Mouse (Mus musculus) heart, postnatal 36 days (tissue): ENCODE measurements around the gene Zfp790. TPM values are rescaled to one million over a fixed set of nuclear protein-coding genes. Genes with fewer than 3 reads are reported as not detected.

Experiments used
- DNase-seq, 2 experiments: peaks; one replicate each; pipeline ENCODE4 v3.0.0; 2021 to 2022
- intact Hi-C: fragments of 180-260 bp; cut with DNase I; formaldehyde crosslinking; loops from one replicate; pipeline ENCODE4 v1.15.1; 2025
- total RNA-seq, 2 experiments: library from RNA; stranded (reverse); gene quantifications; 2 replicates each; pipeline ENCODE4 v1.2.3; 2021

The Zfp790 gene
- 10 to 100 TPM; 10.9 to 11.9 TPM for total RNA-seq

GRCm38 (mm10) chr7:29815910-29816429, at the start of gene Zfp790:
Zfp790 (plus strand) TSS chr7:29816114.
- intact Hi-C loops: loop anchor here (2.0 to 5.0 kb wide), 3 partner anchors 31 to 136 kb away; partner anchors contain the start of genes Zfp27 and Zfp74
- DNase-seq: peak; percentile 80 to 84

GRCm38 (mm10) chr7:29767058-29767686, 48.7 kb upstream of the Zfp790 start:
- peak; percentile 82 to 84 for DNase-seq

GRCm38 (mm10) chr7:29768090-29768900, 47.6 kb upstream of the Zfp790 start, which contains the start of gene Zfp84:
Zfp84 (plus strand) TSS chr7:29768552.
- intact Hi-C loops: loop anchor here (1.0 to 5.0 kb wide), 4 partner anchors 15 to 135 kb away; partner anchors contain the start of genes Zfp30 and Zfp940
- peak; percentile 83 to 88 for DNase-seq

More at GRCm38 (mm10) chr7:29767058-29767686, 48.7 kb upstream of the Zfp790 start:
- intact Hi-C loops: loop anchor here (5.0 kb wide), 1 partner anchor 85 kb away; the partner anchor contains the start of gene Zfp940

GRCm38 (mm10) chr7:29768980-29769379, 46.9 kb upstream of the Zfp790 start:
- DNase-seq: no peak
- intact Hi-C loops: loop anchor here (1.0 to 5.0 kb wide), 4 partner anchors 14 to 134 kb away; partner anchors contain the start of genes Zfp30 and Zfp940

GRCm38 (mm10) chr7:29773503-29773902, 42.4 kb upstream of the Zfp790 start:
- no peak for DNase-seq
- intact Hi-C loops: no loop called here

GRCm38 (mm10) chr7:29774371-29774770, 41.5 kb upstream of the Zfp790 start:
- intact Hi-C loops: no loop called here

GRCm38 (mm10) chr7:29776568-29776967, 39.3 kb upstream of the Zfp790 start:
- intact Hi-C loops: no loop called here

More at GRCm38 (mm10) chr7:29774371-29774770, 41.5 kb upstream of the Zfp790 start:
- DNase-seq: no peak

GRCm38 (mm10) chr7:29777372-29777771, 38.5 kb upstream of the Zfp790 start:
- intact Hi-C loops: no loop called here

More at GRCm38 (mm10) chr7:29776568-29776967, 39.3 kb upstream of the Zfp790 start:
- no peak for DNase-seq

GRCm38 (mm10) chr7:29783871-29784551, 31.9 kb upstream of the Zfp790 start, which contains the start of gene Zfp30:
Zfp30 (plus strand) TSS chr7:29783998.
- DNase-seq: peak; percentile 77 to 85
- intact Hi-C loops: loop anchor here (2.0 kb wide), 2 partner anchors 15 to 31 kb away; partner anchors contain the start of gene Zfp84

More at GRCm38 (mm10) chr7:29777372-29777771, 38.5 kb upstream of the Zfp790 start:
- DNase-seq: no peak

- DNase-seq: no peak
- intact Hi-C loops: loop anchor here (2.0 kb wide), 1 partner anchor 30 kb away; no protein-coding TSS in a partner anchor
These were observed 30.9 kb upstream of the Zfp790 start for GRCm38 (mm10) chr7:29785023-29785422.

- DNase-seq: no peak
- intact Hi-C loops: loop anchor here (2.0 kb wide), 1 partner anchor 29 kb away; no protein-coding TSS in a partner anchor
These were observed 30.0 kb upstream of the Zfp790 start for GRCm38 (mm10) chr7:29785888-29786287.

GRCm38 (mm10) chr7:29792906-29793305, 23.0 kb upstream of the Zfp790 start:
- intact Hi-C loops: no loop called here
- no peak for DNase-seq

- DNase-seq: no peak
- intact Hi-C loops: no loop called here
These were observed 8.9 kb upstream of the Zfp790 start for GRCm38 (mm10) chr7:29807046-29807445.

GRCm38 (mm10) chr7:29812244-29812643, 3.7 kb upstream of the Zfp790 start:
- intact Hi-C loops: no loop called here
- DNase-seq: no peak

GRCm38 (mm10) chr7:29814381-29814780, 1.5 kb upstream of the Zfp790 start:
- intact Hi-C loops: loop anchor here (2.0 kb wide), 2 partner anchors 30 to 92 kb away; partner anchors contain the start of gene Zfp27
- DNase-seq: no peak

GRCm38 (mm10) chr7:29815061-29815784, 691 bp upstream of the Zfp790 start:
- no peak for DNase-seq
- intact Hi-C loops: loop anchor here (2.0 to 5.0 kb wide), 3 partner anchors 30 to 137 kb away; partner anchors contain the start of genes Zfp27 and Zfp74

GRCm38 (mm10) chr7:29818619-29819254, 2.8 kb downstream of the Zfp790 start:
- intact Hi-C loops: loop anchor here (1.0 to 5.0 kb wide), 3 partner anchors 40 to 134 kb away; partner anchors contain the start of genes Zfp420, Zfp74 and Zfp84
- DNase-seq: peak; percentile 74 to 79

- intact Hi-C loops: no loop called here
- no peak for DNase-seq
These were observed 12.1 kb downstream of the Zfp790 start for GRCm38 (mm10) chr7:29828001-29828400.

GRCm38 (mm10) chr7:29829804-29830203, 13.9 kb downstream of the Zfp790 start:
- DNase-seq: no peak
- intact Hi-C loops: no loop called here
